Mouse (Mus musculus): ENCODE data around the gene Gpank1.

DNA sequence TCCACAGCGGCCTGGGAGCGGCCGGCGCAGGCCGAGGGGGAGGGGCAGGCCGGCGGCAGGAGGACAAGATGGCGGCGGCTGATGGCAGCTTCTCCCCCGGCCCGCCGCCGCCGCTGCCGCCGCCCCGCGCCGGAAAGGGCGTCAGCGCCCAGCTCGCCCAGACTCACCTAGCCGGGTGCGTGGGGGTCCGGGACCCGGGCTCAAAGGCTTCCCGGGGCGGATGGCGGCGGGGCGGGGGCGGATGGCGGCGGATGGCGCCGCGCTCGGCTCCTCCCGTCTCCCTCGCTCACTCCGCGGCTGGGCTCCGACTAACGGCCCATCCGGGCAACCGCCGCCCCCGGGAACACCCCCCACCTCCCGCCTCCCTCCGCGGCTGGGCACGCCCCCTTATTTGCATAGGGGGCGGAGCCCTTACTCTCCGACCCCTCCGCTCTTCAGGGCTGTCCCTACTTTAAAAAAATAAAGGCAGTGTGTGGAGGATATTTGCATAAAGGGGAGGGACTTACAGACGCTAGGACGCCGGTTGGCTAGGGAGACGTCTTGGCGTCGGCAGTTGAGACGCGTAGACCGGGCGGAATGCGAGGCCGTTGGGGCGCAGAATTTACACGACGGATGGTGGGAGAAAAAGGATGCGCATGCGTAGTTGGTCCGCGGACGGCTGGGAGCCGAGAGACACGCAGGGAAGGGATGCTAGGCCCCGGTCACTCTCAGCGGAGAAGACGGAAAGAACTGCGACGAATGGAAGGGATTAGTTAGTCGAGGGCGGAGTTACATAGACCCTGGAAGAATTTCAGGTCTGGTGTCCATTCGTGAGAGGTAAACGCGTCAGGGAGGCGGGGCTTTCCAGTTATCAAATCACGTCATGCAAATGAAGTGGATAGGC, 43.6 kb downstream of the Gpank1 start, which contains the start of gene Prrc2a:
- peak; percentile 23; the same call in 1 of the 2 replicates for TF ChIP-seq GATA1 (IDR thresholded peaks at IDR 0.05; ENCODE audit: low read length)
- no peak for TF ChIP-seq TAL1 (IDR thresholded peaks at IDR 0.05; ENCODE audit: low read length)

Data from erythroblast, embryonic 14.5 days (primary cell).